Comparison of ENCODE assay signal across 8 mouse cellular contexts in the genomic region with DNA sequence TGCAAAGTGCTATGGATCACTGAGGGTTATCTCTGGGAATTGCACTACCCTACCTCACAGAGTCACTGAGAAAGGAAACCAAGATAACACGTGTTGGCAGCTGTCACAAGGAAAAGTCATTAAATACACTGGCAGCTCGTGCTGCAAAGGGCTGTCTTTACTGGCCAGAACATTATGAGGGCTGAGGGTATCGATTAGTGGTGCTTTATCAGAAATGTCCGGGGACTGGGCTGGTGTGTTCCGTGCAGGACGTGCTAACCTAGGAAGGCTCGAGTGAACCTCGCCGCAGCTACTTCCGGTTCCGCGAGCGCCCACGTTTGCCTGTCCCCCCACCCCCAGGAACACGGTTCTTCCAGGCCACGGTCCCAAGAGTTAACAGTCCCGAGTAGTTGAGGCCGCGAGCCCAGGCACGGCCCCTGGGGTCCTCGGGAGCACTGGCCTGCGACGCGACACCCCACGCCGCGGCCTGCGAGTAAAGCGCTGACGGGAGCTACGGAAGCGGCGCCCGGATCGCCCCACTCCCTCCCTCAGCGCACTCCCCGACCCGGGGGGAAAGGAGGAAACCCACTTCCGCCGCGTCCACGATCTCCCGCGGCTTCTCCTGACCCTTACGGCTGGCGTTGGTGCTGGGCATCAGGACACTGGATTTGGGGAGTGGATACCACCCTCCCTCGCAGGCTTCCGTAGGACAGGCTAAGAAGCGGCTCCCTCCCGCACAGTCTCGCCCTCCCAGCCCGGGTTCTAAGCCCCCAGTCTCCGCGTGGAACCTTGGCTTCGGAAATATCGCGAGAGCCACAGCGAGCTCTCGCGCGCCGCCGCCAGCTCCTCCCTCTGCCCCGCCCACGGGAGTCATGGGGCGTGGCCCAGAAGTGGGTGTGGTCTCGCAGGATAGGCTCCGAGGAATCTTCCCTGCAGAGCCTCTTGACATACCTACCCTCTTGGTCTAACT. TPM values are rescaled to one million over a fixed set of nuclear protein-coding genes. Genes with fewer than 3 reads are reported as not detected.
DNase-seq lines count a peak whose midpoint lies in the region; ATAC-seq lines count a peak whose summit lies in the region.

Dars (minus strand) TSS at position 785 of the 949 bp plus-strand sequence.

- peak; percentile 92 for DNase-seq in adipocyte (ENCODE audit: low spot score)
- DNase-seq in embryo, embryonic 10 days (ENCODE audit: low spot score): peak; percentile 93
- DNase-seq in gastrocnemius, postnatal 14 days: peak; percentile 92
- peak; percentile 86 to 94 for DNase-seq in left cerebral cortex, postnatal 10 days (ENCODE audit: extremely low spot score in 1 of 2, low spot score in 2 of 2)
- DNase-seq in right cerebral cortex, postnatal 25 days: peak; percentile 91
- peak; percentile 90 to 94 for DNase-seq in urinary bladder, postnatal 4 days (ENCODE audit: low spot score in 2 of 2)

- peak; percentile 84 for ATAC-seq in inflammation-experienced regulatory T-cells, adult 6 months
- peak; percentile 90 for ATAC-seq in megakaryocyte-erythroid progenitor cell, adult 5-6 weeks (replicated peaks; ENCODE audit: low FRiP score, low TSS enrichment, poor library complexity, severe bottlenecking)

- intact Hi-C loops in gastrocnemius, postnatal 14 days (cut with DNase I; ENCODE audit: low total_unique reads): no loop called here
- intact Hi-C loops in left cerebral cortex, postnatal 10 days (cut with DNase I): no loop called here

RNA-seq across cellular contexts. Expression of gene Dars, which starts in this region (rescaled TPM):
- 10 to 100 TPM; 68.7 to 70.2 TPM for total RNA-seq in gastrocnemius, postnatal 14 days (2021)
- 100 to 1,000 TPM; 149 to 161 (median 153) TPM for polyA plus RNA-seq in inflammation-experienced regulatory T-cells, adult 6 months (2017; shearing (Covaris generic))
- 10 to 100 TPM; 64.0 to 67.9 TPM for total RNA-seq in left cerebral cortex, postnatal 10 days (2021)
- total RNA-seq in megakaryocyte-erythroid progenitor cell, adult 5-6 weeks (2014; fragmentation: Nextera tagmentation): 152 and 159 TPM in 2 replicates
- total RNA-seq in megakaryocyte-erythroid progenitor cell, adult 5-6 weeks (2017): 306 and 352 TPM in 2 replicates

Comparison
In these comparisons a context has a peak if more than half of its experiments do, and no peak if none do; other contexts are left out.
1. Peak in every context shown above with its lines: DNase-seq and ATAC-seq.